Mouse (Mus musculus): ENCODE measurements at regions not wholly inside any gene's neighbourhood (a gene's known extent, or its start where the extent isn't known, plus 50 kb on each side); places are given as distances from the start of the nearest gene placed in this dataset.
"Not testable (repeated sequence)": the region's sequence is repeated elsewhere in the genome, so short reads cannot be mapped to it uniquely, and the experiment has no call there.

DNA sequence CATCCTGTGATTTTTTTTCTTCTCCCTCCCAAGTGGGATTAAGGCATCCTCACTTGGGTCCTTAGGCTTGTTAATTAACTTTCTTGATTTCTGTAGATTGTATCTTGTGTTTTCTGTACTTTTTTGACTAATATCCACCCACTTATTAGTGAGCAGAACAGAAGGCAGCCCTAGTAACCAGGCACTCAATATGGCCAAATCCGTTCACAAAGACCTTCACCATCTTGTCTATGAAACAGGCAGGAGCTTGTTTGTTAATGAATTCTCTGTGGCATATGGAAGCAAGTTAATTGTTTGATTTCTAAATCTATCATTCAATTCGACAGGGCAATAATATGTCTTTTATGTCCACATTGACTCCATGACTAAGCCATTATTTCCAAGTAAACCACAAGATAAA lies 798.2 kb upstream of the 4921530L21Rik start:
- DNase-seq (ENCODE audit: inconsistent age in 2 of 2, low spot score in 1 of 2), result no peak

DNA sequence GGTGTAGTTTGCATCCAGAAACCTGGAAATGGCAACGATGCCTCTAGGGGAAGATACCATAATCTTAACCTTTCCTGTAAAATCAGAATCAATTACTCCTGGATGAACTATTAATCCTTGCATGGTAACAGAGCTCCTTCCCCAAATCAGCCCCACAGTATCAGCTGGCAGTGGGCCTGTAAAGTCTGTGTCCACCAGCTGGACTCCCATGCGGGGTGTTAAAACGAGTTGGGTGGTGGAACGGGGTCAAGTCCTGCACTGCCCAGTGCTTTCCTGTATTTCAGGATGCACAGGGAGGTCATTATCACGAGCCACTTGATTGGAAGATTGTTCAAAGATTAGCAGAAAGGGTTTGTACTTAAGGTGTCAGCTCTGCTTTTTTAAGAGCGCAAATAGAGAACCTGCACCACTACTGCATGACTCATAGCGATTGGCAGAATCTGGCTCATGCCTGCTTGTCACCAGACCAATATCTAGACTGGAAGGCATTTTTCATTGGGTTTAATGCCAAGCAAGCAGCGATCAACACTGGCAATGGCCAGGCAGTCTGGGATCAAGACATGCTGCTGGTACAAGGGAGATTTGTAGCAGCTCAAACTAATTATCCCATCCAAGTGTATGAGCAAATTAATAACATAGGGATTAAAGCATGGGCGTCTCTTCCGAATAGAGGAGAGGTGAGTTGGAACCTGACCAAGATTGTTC lies 789.2 kb upstream of the 4921530L21Rik start:
- DNase-seq (ENCODE audit: inconsistent age in 2 of 2, low spot score in 1 of 2), result not testable (repeated sequence)

DNA sequence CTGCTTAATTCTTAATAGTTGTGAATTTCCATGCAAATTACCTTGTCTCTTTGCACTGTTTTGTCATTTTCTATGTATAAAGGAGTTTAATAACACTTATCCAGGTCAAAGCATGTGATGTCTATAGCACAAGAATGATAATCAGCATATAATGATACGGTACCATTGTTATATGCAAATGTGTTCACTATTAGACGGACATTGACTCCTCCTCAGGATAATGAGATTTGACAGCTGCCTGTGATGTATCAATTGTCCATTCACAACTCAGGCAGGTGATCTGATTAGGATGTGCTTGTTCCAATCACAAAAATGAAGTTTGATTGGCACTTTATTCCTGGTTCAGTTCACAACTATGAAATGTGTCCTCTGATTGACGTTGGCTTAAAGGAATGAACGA lies 767.2 kb upstream of the 4921530L21Rik start:
- DNase-seq (ENCODE audit: inconsistent age in 2 of 2, low spot score in 1 of 2), result peak in 1 of 2 experiments; percentile 4
